Mouse (Mus musculus) midbrain, embryonic 16.5 days (tissue): Measurements from ENCODE around the gene Rab3il1. TPM values are rescaled to one million over a fixed set of nuclear protein-coding genes. Genes with fewer than 3 reads are reported as not detected.

Source experiments
- ATAC-seq: fragments of 200-750 bp; cut with Nextera tagmentation; 2 replicates; pipeline ENCODE4 v1.8.0; 2017; ENCODE audit warnings: moderate TSS enrichment
- H3K27ac ChIP-seq: fragments of 300-500 bp; sonication (generic); 2 replicates; pipeline ENCODE4 v1.5.1; 2014; ENCODE audit warnings: mild to moderate bottlenecking, low read length, mixed read lengths
- H3K27me3 ChIP-seq: fragments of 300-500 bp; sonication (generic); 2 replicates; pipeline ENCODE4 v1.6.1; 2014; ENCODE audit warnings: low read depth, low read length, mixed read lengths; ENCODE audit not compliant: control insufficient read depth, insufficient read depth
- H3K36me3 ChIP-seq: fragments of 300-500 bp; sonication (generic); 2 replicates; pipeline ENCODE4 v1.6.1; 2014; ENCODE audit warnings: mild to moderate bottlenecking, low read length, moderate library complexity, mixed read lengths; ENCODE audit not compliant: control insufficient read depth, insufficient read depth
- H3K4me1 ChIP-seq: fragments of 300-500 bp; sonication (generic); 2 replicates; pipeline ENCODE4 v1.6.1; 2014; ENCODE audit warnings: mild to moderate bottlenecking, low read length, mixed read lengths; ENCODE audit not compliant: control insufficient read depth, insufficient read depth
- H3K4me2 ChIP-seq: fragments of 300-500 bp; sonication (generic); 2 replicates; pipeline ENCODE4 v1.6.1; 2014; ENCODE audit warnings: mild to moderate bottlenecking, low read length, mixed read lengths
- H3K4me3 ChIP-seq: fragments of 300-500 bp; sonication (generic); 2 replicates; pipeline ENCODE4 v1.5.1; 2014; ENCODE audit warnings: low read depth, mild to moderate bottlenecking, low read length, moderate library complexity, mixed read lengths
- H3K9ac ChIP-seq: fragments of 300-500 bp; sonication (generic); 2 replicates; pipeline ENCODE4 v1.6.1; 2014; ENCODE audit warnings: low read depth, low read length, mixed read lengths
- H3K9me3 ChIP-seq: fragments of 300-500 bp; sonication (generic); replicated peaks from 2 replicates; pipeline ENCODE4 v1.6.1; 2014; ENCODE audit warnings: mild to moderate bottlenecking, low read length, mixed read lengths; ENCODE audit not compliant: control insufficient read depth, poor library complexity, severe bottlenecking
- WGBS: fragments of 180-500 bp; shearing (Covaris S2); extraction: QIAGEN DNeasy Blood & Tissue Kit; methylation state at CpG from one replicate; pipeline ENCODE4 v1.1.7; 2014; 5-methylcytosine and 5-hydroxymethylcytosine counted together
- polyA plus RNA-seq: library from polyadenylated mRNA; unstranded; fragments of >200 nt; fragmentation: Nextera tagmentation; extraction: Ambion mirVana; gene quantifications from 2 replicates; pipeline ENCODE4 v1.2.1, GENCODE M21; 2015

Rab3il1 gene
- polyA plus RNA-seq = 21.4 and 21.8 TPM in 2 replicates

DNA sequence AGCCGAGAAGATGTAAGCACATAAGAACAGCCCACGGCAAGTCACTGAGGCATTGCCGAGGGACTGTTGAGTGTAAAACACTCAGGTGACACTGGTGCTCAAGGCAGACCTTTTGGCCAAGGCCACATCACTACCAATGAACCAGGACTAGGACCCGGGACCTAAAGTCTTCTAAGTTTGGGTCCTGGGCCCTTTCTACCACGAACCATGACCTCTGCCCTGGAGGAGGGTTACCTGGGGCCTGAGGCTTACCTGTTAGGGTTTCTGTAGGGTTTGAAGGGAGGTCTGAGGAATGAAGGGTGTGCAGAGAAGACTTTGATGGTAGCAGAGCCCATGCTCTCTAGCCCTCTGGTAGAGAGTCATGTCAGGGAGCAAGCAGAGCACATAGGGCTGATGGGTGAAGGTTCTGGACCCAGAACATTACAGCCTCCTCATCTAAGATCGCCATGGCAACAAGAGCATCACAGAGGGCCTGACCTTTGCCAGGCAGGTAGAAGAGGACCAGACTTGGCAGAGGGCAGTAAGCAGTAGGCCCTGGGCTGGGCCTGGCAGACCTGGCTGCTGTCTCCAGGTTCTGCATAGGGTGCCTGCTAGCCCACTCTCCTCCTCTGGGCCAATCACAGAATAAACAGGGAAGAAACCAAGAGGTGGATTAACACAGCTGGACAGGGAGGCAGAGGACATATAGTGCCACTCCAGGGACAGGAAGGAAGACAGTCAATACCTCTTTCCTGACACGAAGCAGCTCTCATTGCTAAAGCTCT lies at the start of gene Rab3il1, which contains the start of gene Best1:
TSS of gene Rab3il1 (plus strand) at position 464 of the 764 bp plus-strand sequence.
TSS of gene Best1 (minus strand) at position 428 of the 764 bp plus-strand sequence.
- 78% methylated on average over 7 of the region's 7 CpGs for WGBS
- no peak for ATAC-seq
- no peak within 1 kb of the TSS for H3K4me2 ChIP-seq

DNA sequence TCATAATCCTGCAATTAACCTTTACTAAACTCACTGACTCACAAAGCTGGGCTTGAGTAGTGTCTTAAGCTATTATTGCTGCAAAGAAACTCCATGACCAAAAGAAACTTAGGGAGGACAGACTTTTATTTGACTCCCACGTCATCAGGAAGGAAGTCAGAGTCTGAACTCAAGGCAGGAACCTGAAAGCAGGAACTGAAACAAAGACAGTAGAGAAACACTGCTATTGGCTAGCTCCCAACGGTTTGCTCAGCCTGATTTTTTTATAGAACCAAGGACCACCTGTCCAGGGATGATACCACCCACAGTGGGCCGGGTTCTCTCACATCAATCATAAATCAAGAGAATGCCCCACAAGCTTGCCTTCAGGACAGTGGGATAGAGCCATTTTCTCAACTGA lies 49.1 kb upstream of the Rab3il1 start:
- Histone ChIP-seq H3K36me3 (no peaks in the 10 kb centered on the region), H3K4me3 (no peak overlapping the region), H3K27ac (no peak overlapping the region), H3K4me2 (no peak overlapping the region), H3K9ac (no peak overlapping the region), H3K4me1 (peaks cover 2% of the 10 kb centered on the region; the same call in 1 of the 2 replicates), H3K9me3 (no peaks in the 10 kb centered on the region; the same call in 1 of the 2 replicates), H3K27me3 (no peaks in the 10 kb centered on the region)
- no peak for ATAC-seq
- 79% methylated on average over 3 of the region's 3 CpGs for WGBS

More for the DNA sequence above, at the start of gene Rab3il1, which contains the start of gene Best1:
- Histone ChIP-seq H3K4me1 (no peaks in the 10 kb centered on the region), H3K4me3 (no peak within 1 kb of the TSS), H3K9me3 (no peaks in the 10 kb centered on the region), H3K27ac (no peak within 1 kb of the TSS), H3K9ac (no peak within 1 kb of the TSS), H3K36me3 (no peaks in the 10 kb centered on the region), H3K27me3 (no peaks in the 10 kb centered on the region)

DNA sequence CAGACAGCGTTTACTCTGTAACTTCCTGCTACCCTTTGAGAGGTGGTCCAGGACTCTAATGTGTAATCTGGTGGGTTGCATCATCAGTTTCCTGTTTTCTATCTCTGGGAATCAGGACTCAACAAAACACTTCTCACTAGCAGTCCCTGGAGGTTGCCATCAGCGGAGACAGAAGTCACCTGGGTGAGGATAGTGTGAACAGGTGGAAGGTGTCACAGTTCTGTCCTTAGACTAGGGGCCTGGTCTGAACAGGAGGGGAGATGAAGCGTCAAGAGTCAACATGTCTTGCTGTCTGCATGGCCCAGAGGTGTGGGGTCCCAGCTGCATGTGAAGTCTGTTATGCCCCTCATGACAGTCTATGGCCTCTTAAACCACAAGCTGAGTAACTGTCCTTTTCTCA lies 48.6 kb upstream of the Rab3il1 start:
- Histone ChIP-seq H3K4me3 (no peak overlapping the region), H3K9ac (no peak overlapping the region), H3K4me2 (no peak overlapping the region), H3K9me3 (no peaks in the 10 kb centered on the region; the same call in 1 of the 2 replicates), H3K4me1 (peaks cover 2% of the 10 kb centered on the region; the same call in 1 of the 2 replicates), H3K27ac (no peak overlapping the region), H3K27me3 (no peaks in the 10 kb centered on the region), H3K36me3 (no peaks in the 10 kb centered on the region)
- no peak for ATAC-seq
- WGBS = 93% methylated on average over 3 of the region's 3 CpGs

DNA sequence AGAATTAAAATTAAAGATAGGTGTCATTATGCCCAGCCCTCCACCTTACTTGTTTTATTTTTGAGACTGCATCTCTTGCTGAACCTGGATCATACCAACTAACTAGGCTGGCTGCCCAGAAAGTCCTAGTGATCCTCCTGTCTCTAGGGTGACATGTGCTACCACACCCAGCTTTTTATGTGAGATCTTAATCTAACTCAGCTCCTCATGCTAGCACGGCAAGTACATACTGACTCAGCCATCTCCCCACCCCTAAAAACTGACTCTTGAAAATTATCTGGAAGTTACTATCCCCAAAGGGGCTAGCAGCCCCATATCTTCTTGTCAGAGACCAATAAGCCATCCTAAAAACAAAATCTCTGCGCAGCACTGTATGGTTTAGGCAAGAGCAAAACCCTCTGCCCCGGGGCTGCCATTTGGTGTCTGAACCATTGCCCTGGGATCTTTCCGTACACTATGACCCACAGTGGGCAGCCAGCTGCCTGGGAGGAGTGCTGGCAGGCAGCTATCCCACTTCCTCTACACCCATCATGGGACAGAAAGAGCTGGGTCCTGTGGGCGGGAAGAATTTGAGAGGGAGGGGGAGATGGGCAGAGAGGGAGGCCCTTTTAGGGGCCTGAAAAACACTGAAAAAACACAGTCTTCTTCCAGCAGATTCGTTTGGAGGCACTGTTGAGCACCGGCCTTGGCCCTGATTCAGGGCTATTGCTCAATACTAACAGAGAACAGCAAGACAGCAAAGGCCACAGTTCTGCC lies 47.2 kb upstream of the Rab3il1 start:
- ATAC-seq = peak; percentile 75
- WGBS = 43% methylated on average over 7 of the region's 7 CpGs
- Histone ChIP-seq H3K4me1 (peaks cover 2% of the 10 kb centered on the region; the same call in 1 of the 2 replicates), H3K9ac (no peak overlapping the region), H3K4me3 (no peak overlapping the region), H3K36me3 (no peaks in the 10 kb centered on the region), H3K27ac (no peak overlapping the region), H3K4me2 (no peak overlapping the region), H3K27me3 (no peaks in the 10 kb centered on the region), H3K9me3 (no peaks in the 10 kb centered on the region; the same call in 1 of the 2 replicates)

DNA sequence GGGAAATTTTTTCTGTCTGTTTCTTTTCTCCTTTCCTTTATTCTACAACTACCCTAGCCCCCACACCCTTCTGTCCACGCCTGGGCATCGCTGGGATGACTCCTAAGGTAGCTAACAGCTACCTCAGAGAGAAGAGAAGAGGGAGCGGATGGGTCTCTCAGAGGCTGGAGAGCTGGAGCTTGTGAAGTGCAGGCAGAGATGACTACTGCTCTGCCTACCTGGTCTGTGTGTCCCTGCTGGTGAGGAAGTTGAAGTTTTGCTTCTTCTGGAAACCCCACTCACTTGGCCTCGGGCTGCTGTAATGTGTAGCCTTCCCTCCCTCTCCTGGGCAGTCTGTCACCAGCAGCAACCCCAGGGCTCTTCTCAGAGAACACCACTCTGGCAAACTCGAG lies 46.7 kb upstream of the Rab3il1 start:
- Histone ChIP-seq H3K27ac (no peak overlapping the region), H3K4me2 (no peak overlapping the region), H3K9me3 (no peaks in the 10 kb centered on the region; the same call in 1 of the 2 replicates), H3K9ac (no peak overlapping the region), H3K27me3 (no peaks in the 10 kb centered on the region), H3K4me1 (peaks cover 2% of the 10 kb centered on the region; the same call in 1 of the 2 replicates), H3K36me3 (no peaks in the 10 kb centered on the region), H3K4me3 (no peak overlapping the region)
- WGBS = 44% methylated on average over 5 of the region's 5 CpGs
- ATAC-seq = peak; percentile 45; the same call in 1 of the 2 replicates

DNA sequence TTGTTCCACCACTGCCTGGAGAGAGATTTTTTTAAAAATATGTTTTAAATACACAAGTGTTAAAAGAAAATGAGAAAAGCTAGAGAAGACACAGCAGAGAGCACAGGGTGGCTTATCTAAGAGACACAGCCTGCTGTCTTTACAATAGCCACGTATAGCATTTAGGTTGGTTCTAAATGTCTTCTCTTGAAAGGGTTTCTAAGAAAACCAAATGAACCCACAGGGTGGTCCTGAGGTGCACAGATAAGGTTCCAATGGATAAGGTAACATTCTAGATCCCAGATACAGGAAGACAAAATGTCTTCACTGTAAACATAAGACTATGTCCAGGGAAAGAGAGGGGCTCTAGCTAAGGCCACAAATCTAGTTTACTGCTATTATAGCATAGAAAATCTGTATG lies 46.0 kb upstream of the Rab3il1 start:
- Histone ChIP-seq H3K36me3 (no peaks in the 10 kb centered on the region), H3K4me3 (no peak overlapping the region), H3K27me3 (no peaks in the 10 kb centered on the region), H3K9me3 (no peaks in the 10 kb centered on the region), H3K4me2 (no peak overlapping the region), H3K9ac (no peak overlapping the region), H3K27ac (no peak overlapping the region), H3K4me1 (peaks cover 2% of the 10 kb centered on the region; the same call in 1 of the 2 replicates)
- WGBS = 59% methylated on average over 1 of the region's 1 CpGs
- no peak for ATAC-seq

DNA sequence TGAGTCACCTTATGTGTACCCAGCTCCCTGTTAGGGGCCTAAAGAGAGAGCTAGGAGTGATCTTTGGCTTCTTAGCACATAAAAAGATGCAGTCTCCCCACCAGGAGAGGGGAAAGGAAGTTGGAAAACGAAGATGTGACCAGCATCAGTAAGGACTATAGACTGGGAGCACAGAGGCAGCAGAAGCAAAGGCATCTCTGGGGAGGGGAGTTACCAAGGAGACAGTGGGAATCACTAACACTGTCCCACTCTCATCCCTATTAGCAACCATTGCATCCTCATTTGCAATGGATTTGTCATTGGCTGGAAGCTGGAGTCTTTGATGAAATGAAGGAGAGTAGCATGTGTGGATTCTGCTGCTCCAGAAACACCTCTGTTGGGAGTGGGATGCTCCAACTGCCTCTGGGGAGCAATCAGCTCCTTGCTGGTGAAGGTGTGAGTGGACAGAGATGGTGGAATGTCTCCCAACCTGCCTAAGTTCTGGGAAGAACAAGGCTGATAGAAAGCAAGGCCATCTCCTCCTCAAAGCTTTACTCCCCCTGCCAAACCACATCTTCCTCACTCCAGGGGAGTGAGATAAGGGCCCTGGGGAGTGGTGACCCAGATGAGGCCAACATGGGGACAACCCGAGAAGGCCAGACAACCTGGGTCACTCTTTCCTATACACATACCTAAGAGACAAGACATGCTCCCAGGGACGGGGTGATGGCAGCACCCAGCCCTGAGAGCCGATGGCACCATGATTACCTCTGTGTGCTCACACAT lies 44.7 kb upstream of the Rab3il1 start:
- no peaks in the 10 kb centered on the region for H3K9me3 ChIP-seq
- H3K27me3 ChIP-seq = no peaks in the 10 kb centered on the region
- H3K9ac ChIP-seq = no peak overlapping the region
- no peak overlapping the region for H3K4me2 ChIP-seq
- 76% methylated on average over 4 of the region's 4 CpGs for WGBS
- peak overlapping the region; percentile 33; the same call in 1 of the 2 replicates for H3K27ac ChIP-seq
- no peak overlapping the region for H3K4me3 ChIP-seq
- H3K4me1 ChIP-seq = peaks cover 2% of the 10 kb centered on the region; the same call in 1 of the 2 replicates
- ATAC-seq = peak; percentile 75; the same call in 1 of the 2 replicates
- H3K36me3 ChIP-seq = no peaks in the 10 kb centered on the region

DNA sequence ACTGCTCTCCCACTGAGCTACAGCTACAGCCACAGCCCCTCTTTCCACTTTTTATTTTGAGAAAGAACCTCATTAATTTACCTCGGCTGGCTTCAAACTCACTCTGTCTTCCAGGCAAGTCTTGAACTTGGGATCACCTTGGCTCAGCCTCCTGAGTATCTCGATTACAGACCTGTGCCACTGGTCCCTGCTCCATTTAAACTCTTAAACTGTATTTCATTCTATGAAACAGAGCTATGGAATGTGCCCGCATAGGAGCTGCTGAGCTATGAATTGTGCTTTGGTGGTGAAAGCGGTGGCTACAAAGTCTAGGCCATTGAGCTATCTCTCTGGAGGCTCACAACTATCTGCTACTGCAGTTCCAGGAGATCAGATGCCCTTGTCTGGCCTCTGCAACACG lies 43.5 kb upstream of the Rab3il1 start:
- Histone ChIP-seq H3K9me3 (no peaks in the 10 kb centered on the region), H3K27ac (no peak overlapping the region), H3K4me2 (no peak overlapping the region), H3K9ac (no peak overlapping the region), H3K4me1 (peaks cover 2% of the 10 kb centered on the region; the same call in 1 of the 2 replicates), H3K4me3 (no peak overlapping the region), H3K27me3 (no peaks in the 10 kb centered on the region), H3K36me3 (no peaks in the 10 kb centered on the region)
- ATAC-seq = no peak
- 90% methylated on average over 5 of the region's 5 CpGs for WGBS
